Mouse (Mus musculus) WW6 (cell line): Measurements from ENCODE around the gene Isoc2b.
A peak's percentile ranks its signal among the peaks of the same experiment; 100 is the strongest.
"Not testable (repeated sequence)": the region's sequence is repeated elsewhere in the genome, so short reads cannot be mapped to it uniquely, and the experiment has no call there.

Experiments used
- DNase-seq: peaks from one replicate; pipeline ENCODE4 v3.0.0-alpha.2; 2013; ENCODE audit warnings: low read depth, low spot score

Gene Isoc2b

DNA sequence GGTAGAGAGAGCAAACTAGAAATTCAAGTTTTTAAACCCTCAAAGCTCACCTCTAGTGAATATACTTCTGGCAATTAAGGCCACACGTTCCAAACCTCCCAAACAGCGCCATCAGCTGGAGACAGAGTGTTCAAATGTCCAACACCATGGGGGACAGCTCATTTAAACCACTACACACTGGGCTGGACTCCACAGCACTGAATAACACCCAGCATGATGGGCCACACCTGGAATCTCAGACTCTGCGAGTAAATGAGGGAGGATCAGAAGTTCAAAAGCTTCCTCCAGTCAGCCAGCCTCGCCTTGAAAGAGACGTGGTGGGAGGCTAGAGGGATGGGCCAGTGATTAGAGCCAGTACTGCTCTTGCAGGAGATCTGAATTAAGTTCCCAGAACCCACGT lies at the start of gene Isoc2b:
Gene Isoc2b (minus strand): TSS at position 126 of the 400 bp plus-strand sequence.
- no peak for DNase-seq

DNA sequence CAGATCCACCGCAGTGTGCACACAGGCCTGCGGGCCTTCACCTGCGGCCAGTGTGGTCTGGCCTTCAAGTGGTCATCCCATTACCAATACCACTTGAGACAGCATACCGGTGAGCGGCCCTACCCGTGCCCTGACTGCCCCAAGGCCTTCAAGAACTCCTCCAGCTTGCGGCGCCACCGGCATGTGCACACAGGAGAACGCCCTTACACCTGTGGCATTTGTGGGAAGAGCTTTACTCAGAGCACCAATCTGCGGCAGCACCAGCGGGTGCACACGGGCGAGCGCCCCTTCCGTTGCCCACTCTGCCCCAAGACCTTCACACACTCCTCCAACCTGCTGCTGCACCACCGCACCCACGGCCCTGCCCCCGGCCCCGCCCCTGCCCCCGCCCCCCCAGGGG lies 49.0 kb upstream of the Isoc2b start:
- DNase-seq = no peak

DNA sequence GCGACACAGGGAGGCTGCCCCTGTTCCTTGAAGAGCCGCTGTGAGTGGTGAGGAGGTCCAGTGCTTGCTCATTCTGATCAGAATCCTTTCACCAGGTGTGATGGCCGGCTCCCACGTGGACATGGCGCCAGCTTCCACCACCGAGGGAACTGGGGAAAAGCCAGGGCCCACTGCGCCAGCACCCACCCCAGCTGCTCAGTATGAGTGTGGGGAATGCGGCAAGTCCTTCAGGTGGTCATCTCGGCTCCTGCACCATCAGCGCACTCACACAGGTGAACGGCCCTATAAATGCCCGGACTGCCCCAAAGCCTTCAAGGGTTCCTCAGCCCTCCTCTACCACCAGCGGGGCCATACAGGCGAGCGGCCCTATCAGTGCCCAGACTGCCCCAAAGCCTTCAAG lies 48.6 kb upstream of the Isoc2b start:
- no peak for DNase-seq

DNA sequence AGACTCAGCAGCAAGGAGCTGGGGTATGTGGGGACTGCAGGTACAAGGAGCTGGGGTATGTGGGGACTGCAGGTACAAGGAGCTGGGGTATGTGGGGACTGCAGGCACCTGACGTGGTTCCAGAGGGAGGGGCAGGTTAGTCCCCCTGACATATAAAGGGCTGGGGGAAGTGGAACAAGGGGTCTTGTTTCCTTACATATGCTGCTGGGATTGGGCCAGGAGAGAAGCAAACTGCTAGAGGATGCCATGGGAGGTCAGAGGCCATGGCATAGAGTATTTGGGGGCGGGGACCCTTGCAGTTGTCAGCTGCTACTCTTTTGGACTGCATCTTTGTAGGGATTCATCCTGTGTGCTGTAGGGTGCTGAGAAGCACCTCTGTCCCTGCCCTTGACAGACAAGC lies 47.4 kb upstream of the Isoc2b start:
- DNase-seq = no peak

DNA sequence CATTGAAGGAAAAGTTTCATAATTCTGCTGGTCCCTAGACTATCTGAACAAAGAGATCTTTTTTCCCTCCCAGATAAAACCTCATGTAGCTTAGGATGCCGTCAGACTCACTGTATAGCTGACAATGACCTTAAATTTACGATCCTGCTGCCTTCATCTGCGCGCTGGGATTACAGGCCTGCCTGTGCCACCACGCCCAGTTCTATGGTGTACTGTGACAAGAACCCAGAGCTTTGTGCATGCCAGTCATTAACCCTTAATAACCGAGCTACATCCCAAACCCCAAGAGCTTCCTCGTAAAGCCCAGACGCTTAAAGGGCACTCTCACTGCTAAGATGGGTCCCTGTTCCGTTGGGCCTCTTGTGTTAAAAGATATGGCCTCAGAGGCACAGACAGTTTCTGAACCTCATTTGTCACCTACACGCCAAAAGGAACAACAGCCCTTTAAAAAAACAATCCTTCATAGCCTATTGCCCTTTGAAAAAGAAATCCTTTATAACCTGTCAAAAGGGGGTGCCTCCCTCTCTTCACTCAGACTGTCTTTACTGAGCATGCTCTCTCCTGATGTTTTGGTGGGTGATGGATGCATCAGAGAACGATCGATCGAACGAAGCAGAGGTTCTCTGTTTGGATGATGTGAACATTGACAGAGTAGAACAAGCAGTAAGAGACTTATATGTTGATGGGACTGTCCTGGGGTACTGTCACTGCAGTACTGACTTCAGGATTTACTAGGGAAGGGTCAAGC lies 45.8 kb upstream of the Isoc2b start:
- DNase-seq = no peak

DNA sequence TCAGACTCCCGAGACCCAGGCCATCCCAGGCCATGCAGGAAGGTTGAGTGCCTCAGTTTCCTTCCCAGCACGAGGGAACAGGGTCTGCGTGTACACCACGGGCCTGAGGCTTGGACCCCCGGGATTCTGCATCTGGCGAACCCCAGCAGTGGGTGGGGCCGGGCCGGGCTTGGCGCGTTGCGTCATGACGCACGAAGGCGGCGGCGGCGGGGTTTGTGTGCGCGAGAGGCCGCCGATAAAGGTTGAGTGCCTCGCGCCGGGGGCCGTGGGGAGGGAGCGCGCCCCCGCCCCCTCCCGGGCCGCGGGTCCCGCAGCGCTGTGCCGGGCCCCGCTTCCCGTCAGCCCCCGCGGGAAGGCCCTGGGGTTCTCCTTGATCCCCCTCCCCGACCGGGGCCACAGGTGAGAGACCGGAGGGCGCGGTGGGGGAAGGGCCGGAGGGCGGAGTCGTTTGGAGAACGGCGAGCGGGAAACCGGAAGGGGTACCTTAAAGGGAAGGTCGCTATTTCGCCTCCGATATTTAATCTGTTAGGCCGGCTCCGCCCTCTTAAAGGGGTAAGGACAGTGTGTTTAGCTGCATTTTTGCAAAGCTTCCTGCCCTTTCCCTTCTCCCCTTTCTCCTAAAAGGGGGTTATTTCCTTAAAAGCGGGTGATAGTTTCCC lies 45.1 kb upstream of the Isoc2b start, which contains the start of gene Zfp628:
Gene Zfp628 (plus strand): TSS at position 211 of the 659 bp plus-strand sequence.
- peak; percentile 77 for DNase-seq

DNA sequence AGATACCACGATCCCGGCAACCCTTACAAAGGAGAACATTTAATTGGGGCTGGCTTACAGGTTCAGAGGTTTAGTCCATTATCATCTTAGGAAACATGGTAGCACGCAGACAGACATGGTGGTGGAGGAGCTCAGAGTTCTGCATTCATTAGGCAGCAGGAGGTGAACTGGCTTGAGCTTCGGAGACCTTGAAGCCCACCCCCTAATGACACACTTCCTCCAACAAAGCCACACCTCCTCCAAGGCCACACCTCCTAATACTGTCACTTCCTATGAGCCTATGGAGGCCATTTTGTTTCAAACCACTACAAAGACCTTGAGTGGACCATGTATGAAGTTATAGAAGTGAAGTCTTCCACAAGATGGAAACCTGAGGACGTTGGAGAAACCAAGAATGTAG lies 42.2 kb upstream of the Isoc2b start:
- peak; percentile 85 for DNase-seq

DNA sequence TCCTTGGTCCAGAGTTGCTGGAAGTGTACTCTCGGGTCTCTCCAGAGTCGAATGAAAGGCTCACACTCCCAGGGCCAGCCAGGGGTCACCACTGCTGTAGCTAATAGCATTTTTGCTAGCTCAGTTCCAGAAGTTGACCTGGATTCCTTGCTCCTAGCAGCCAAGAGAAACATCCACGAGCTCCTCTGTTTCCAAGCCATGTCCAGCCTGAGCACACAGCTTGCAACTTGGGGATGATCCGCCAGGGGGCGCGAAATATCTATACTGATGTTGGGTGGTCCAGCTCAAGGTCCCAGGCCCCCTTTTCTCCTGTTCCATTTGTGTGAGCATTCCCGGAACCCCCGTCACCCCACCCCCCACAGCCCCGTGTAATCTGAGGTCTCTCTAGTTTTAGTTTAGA lies 41.5 kb upstream of the Isoc2b start:
- DNase-seq = no peak

DNA sequence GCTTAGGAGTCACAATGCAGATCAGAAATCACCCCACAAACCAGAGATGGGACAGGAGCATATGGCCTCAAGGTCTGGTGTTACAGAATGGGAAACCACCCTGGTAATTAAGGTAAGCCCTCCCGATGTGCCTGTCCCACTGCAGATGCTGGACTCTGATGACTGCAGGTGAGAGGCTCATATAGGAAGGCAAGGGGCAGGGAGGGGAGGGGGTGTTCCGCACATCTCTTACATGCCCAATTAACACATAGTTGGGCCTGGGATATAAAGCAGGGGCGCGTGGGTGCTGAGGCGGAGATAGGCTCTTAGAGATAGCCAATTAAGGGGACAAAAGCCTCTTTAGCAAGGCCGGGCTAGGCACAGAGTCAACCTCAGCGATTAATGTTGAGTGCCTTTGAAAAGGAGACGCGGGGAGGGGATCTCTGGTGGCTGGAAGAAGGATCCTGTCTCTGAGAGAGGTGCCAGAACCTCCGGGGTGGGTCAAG lies 36.5 kb upstream of the Isoc2b start, which contains the start of gene Gm36210:
Gene Gm36210 (minus strand): TSS at position 51 of the 485 bp plus-strand sequence.
- DNase-seq = no peak

DNA sequence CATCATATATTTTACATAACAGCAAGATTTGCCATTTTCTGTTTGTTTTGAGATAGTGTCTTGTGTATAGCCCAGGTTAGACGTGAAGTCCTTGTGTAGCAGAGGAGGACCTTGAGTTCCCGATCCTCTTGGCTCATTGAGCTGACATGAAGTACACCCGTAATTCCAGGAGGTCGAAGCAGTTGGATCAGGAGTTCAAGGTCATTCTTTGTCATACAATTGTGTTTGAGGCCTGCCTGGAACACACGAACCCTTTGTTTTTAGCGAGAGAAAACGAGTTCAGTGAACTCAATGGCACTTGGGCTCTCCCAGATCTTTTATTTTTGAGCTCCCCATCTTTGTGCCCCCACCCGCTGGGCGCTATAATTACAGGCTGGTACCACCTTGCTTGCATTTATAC lies 32.3 kb upstream of the Isoc2b start:
- no peak for DNase-seq

DNA sequence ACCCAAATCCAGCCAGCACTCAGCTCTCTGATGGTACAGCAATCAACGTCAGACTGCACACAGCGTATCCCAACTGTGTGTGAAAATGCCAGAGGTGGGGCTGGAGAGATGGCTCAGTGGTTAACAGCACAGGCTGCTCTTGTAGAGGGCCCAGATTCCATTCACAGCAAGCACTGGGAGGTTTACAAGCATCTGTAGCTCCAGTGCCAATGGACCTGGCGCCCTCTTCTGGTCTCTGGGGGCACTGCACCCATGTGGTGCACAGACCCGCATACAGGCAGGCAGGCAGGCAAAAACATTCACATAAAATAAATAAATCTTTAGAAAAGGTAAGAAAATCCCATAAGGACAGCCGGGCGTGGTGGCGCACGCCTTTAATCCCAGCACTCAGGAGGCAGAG lies 31.1 kb upstream of the Isoc2b start:
- DNase-seq = no peak

DNA sequence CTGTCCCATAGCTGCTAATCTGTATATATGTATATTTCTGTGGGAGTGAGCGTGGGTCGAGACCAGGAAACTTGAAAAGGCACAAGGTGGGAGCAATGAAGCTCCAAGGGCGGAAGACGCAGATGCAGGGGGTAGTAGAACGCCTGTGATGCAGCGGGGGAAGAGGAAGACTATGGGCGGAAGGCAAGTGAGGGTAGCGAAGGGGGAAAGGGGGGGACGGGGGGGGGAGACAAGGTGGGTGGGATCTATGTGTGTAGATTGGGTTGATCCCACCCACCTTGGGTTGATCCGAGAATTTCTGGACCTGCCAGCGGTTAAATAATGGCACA lies 30.4 kb upstream of the Isoc2b start:
- DNase-seq = no peak

DNA sequence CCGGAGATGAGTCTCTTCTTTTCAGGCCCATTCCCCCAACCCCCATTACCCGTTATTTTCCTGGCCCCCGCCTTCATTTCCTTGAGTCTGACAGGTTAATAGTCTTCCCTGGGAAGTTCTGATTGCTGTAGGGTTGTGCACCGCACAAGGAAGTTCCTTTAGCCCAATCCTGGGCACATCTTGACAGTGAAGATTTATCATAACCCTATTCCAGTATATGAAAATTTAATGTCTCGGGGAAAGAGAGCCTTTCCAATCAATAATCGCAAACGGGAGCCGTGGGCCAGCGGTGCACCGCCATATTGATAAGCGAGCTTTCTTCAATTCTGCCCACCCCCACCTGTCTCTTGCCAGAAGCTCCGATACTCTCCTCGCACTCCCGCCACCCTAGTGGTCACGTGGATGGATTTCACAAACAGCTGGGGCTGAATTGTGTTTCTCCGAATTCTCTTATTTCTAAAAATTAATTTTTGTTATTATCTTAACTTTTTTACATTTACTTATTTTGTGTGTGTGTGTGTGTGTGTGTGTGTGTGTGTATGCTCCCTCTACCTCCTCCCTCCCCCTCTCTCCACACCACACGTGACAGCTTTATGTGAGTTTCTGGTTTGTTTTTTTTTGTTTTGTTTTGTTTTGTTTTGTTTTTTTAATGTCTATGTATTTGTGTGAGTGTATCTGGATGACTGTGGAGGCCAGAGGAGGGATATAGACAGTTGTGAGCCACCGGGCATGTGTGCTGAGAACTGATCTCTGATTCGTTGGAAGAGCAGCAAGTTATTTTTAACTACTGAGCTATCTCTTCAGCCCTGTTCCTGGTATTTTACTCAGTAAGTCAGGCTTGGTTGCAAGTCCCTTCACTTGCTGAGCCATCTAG lies 29.8 kb upstream of the Isoc2b start:
- no peak for DNase-seq

DNA sequence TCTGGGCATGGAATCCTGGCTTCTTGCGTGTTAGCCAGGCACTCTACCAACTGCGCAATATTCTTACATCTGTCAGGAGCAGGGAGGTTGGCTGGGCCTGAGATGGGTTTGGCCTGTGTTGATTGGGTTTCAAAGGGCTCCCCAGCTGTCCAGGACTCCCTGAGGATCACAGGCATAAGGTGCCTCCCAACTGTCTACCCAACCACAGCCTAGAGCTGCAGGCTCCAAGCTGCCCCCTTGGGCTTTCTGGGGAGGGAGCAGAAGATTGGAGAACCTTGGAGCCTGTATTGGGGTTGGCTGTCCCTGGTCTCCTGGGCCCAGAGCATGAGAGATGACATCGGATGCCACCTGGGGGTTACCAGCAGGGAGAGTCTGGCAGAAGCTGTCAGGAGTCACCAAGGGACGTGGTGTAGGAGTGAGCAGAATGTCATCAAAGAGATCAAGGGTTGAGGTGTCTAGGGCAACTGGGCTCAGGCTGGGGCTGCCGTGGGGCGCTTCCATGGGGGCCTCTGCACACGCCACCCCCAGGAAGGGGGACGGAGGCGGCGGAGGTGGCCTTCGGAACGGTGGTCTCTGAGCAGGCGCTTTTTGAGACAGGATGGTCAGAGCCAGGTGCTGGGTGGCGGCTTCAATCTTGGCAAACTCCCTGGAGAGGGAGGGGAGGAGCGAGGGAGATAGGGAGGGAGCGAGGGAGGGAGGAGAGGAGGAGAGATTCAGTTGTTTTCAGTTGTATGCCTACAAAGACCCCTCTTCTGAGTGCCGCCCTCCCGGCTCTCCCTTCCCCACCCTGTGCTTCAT lies 29.0 kb upstream of the Isoc2b start:
- no peak for DNase-seq

DNA sequence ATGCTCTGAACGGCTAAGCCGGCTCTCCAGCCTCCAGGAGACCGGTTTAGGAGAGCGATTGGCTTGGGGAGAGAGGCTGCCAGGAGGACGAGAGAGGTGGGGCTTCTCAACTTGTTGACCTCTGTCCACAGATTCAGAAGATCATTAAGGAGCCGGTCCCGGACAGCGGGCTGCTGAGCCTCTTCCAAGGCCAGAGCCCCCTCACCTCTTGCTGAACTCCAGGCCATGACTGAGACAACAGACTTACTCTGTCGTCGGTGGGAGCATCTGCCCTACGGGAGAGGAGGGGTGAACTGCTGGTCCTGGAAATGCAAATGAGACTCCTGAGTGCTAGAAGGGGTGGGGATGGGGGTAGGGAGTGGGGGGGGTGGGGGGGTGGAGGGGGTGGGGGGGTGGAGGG lies 25.1 kb upstream of the Isoc2b start:
- DNase-seq = no peak

DNA sequence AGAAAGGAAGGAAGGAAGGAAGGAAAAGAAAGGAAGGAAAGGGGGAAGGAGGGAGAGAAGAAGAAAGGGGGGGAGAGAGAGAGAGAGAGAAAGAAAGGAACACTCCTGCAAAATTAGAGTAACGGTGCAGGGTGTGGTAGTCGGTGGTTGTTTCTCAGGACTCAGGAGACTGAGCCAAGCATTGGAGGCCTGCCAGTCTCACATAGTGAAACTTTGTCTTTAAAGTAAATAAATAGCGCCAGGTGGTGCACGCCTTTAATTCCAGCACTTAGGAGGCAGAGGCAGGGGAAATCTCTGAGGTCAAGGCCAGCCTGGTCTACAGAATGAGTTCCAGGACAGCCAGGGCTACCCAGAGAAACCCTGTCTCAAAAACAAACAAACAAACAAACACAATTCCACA lies 16.6 kb upstream of the Isoc2b start:
- DNase-seq = no peak

DNA sequence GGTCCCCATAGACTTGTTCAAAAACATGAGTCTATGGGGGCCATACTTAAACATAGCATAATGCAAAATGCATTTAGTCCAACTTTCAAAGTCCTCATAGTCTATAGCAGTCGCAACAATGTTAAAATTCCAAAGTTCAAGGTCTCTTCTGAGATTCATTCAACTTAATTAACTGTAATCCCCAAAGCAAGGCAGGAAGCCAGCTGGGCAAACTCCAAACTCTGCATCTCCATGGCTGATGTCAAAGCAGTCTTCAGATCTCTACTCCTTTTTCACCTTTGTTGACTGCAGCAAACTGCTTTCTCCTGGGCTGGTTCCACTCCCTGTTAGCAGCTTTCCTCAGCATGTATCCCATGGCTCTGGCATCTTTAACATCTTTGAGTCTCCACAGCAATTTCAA lies 9.0 kb upstream of the Isoc2b start:
- DNase-seq = not testable (repeated sequence)

DNA sequence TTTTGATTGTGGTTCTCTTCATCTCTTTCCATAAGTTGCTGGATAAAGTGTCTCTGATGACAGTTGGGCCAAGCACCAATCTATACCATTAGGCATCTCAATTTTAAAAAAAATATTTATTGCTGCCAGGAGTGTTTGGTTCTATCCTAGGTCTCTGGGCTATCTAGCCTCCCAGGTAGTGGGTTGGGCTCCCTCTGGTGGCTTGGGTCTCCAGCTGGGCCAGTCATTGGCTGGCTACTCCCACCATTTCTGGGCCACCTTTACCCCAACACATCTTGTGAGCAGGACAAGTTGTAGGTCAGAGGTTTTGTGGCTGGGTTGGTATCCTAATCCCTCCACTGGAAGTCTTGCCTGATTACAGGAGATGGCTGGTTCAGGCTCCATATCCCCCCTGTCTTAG lies 8.1 kb upstream of the Isoc2b start:
- DNase-seq = no peak

DNA sequence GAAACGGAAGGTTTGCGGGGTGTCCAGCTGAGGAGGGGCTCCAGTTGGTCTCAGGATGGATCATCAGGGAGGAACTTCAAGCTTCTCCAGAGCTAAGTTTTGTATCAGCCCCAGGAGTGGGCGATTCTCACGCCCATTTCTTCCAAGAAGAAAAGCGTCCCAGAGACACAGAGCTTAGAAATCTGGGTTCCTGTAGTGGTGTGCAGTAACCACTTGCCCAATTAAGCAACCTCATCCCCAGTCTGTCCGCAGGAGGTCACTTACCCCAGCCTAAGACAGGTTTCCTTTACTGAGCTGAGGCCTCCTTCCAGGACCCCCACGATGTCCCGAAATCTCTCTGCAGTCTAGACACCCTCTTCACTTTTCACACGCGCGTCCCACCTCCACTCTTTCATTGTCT lies 7.2 kb upstream of the Isoc2b start:
- DNase-seq = no peak

DNA sequence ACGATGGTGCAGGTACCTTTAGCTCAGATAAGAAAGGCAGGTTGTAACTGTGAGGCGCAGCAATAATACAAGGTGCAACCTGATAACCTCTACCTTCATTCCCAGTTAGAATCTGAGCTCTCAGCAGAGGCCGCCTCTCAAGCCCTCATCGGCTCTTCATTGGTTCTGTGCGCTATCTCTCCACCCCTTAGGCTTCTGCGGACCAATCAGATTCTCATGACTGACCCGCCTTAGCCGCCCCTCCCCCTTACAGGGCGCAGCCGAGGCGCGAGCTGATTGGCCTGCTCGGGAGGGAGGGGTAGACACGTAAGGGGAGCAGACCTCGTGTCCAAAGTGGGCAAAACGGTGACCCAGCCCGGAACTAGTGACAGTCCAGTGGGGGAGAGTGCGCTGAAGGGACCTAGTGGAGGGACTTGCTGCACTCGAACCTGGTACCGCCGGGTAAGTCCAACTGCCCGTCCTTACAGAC lies 6.7 kb upstream of the Isoc2b start, which contains the start of gene Isoc2a:
Gene Isoc2a (plus strand): TSS at position 401 of the 469 bp plus-strand sequence.
- DNase-seq = peak; percentile 79

DNA sequence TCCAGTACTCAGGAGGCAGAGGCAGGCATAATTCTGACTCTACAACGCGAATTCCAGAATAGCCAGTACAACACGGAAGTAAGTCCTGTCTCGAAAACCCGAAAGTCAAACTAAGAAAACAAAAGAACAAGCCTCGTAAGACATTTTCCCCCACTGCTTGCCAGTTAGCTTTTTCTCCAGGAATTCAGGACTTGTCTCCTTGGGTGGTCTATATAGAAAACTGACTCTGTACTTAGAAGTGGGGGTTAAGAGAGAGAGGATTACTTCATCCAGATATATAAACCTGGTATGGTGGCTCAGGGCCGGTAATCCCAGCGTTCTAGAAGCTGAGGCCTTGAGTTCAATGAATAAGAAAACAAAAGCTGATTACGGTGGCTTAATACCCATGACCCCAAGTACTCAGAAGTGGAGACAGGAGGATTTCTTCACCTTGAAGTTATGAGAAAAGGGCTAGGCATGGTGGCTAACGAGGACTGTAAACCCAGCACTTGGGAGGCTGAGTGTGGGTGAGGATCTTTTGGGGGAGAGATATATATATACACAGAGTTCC lies 3.4 kb downstream of the Isoc2b start:
- DNase-seq = no peak
